Mouse (Mus musculus): ENCODE measurements around the gene Aqp12. TPM values are rescaled to one million over a fixed set of nuclear protein-coding genes. Genes with fewer than 3 reads are reported as not detected.

The Aqp12 gene
- total RNA-seq, 2 experiments from 2014 or later, result not detected

GRCm38 (mm10) chr1:93013367-93013766 is 7.2 kb downstream of the Aqp12 start:
- DNase-seq, result no peak
- intact Hi-C loops (cut with DNase I), result no loop called here

DNA sequence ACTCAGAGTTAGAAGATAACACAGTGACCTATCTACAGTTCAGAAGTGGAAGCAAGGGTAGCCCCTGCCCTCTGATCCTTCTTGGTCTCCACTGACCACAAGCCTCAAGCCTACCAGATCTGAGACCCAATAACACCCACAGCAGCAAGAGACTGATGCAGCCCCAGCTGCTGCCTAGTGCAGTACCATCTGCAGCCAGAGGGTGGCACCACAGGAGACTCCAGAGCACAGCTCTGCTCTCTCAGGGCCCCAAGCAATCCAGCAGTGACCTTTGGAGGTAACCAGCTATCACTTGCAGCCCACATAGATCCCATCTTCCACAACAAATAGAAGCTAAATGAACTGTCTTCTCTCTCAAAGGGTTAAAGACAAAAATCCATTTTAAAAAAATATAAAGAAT is 8.3 kb downstream of the Aqp12 start:
- peak; percentile 79 to 87 for DNase-seq
- intact Hi-C loops (cut with DNase I), result loop anchor here (2.0 kb wide), 1 partner anchor 66 kb away; no protein-coding TSS in a partner anchor

DNA sequence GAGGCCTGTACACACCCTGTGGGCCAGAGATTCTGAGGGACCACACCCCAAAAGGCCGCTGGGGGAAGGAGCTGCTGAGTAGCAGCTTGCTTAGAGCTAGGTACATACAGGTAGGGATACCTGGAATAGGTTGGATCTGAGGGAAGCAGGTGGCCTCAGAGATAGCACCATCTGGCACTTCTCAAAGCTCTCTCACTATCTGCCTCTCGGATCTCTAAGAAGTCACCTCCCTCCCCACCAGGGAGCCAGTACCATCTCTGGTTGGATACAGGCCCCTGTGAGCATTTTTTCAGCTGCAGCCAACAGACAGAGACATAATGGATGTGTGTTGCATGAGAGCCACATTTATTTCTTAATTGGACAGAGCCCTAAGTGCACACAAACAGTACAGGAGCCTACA is 9.0 kb downstream of the Aqp12 start:
- intact Hi-C loops (cut with DNase I), result loop anchor here (2.0 kb wide), 1 partner anchor 66 kb away; no protein-coding TSS in a partner anchor
- no peak for DNase-seq

DNA sequence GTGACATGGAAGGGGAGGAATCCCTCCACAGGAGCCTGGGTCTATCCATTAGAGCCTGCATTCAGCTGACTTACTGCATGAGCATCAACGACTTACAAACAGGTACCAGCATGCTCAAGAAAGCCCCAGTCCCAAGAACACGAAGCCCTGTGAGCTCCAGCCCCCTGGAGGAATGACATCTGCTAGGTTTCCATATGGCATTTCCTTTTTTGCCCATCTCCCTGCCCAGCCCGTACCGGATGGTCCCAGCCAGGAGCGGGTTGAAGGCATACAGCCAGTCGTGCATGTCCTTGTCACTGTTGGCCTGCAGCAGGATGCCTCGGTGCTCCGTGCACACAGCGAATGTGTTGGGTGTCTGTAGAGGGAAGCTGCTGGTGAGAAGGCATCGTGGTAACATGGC is 12.6 kb downstream of the Aqp12 start:
- DNase-seq, result no peak
- intact Hi-C loops (cut with DNase I), result no loop called here

GRCm38 (mm10) chr1:93020602-93021001 is 14.5 kb downstream of the Aqp12 start:
- intact Hi-C loops (cut with DNase I), result no loop called here
- DNase-seq, result no peak

DNA sequence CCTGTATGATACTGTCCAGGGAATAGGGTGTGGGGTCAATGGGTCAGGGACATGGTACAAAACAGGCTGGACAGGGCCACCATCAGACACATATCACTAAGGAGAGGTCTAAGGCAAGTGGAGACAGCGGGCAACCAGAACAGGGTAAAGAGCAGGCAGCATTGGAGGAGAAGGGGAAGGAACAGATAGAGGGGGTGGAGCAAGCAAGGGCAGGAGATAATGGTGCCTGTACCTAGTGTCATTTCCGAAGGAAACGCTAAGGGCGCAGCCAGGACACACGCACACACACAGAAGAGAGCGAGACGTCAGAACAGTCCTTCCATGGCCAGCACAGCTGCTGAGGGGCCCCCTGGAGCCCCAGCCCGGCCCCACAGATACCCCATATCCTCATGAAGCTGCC is 20.5 kb downstream of the Aqp12 start:
- intact Hi-C loops (cut with DNase I), result no loop called here
- DNase-seq, result no peak

- intact Hi-C loops (cut with DNase I), result no loop called here
- no peak for DNase-seq
Measured at GRCm38 (mm10) chr1:93029387-93029786, 23.3 kb downstream of the Aqp12 start.

GRCm38 (mm10) chr1:93030060-93030459 is 23.9 kb downstream of the Aqp12 start:
- no peak for DNase-seq
- intact Hi-C loops (cut with DNase I), result no loop called here

DNA sequence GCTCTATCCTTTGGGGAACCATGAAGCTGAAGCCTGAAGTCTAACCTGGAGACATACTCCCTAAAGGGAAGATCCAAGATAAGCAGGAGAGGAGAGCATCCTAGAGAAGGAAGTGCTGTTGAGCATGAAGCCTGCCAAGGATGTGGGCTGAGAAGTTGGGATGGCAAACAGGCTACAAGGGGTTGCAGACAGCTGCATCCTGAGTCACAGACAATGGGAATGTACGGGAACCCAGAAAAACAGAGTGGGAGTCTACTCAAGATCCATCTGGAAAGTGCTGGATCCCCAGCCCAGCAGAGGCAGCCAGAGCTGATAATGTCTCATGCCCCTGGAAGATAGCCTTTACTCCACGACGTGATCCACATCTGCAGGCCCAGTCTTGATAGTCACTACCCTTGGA is 25.1 kb downstream of the Aqp12 start:
- intact Hi-C loops (cut with DNase I), result no loop called here

GRCm38 (mm10) chr1:93033989-93034388 is 27.9 kb downstream of the Aqp12 start:
- intact Hi-C loops (cut with DNase I), result no loop called here
- DNase-seq, result peak; percentile 13 to 21

More for the DNA sequence above, 25.1 kb downstream of the Aqp12 start:
- DNase-seq, result no peak

GRCm38 (mm10) chr1:93035981-93036380 is 29.8 kb downstream of the Aqp12 start:
- peak in 1 of 2 experiments; percentile 7 for DNase-seq
- intact Hi-C loops (cut with DNase I), result no loop called here

- intact Hi-C loops (cut with DNase I), result no loop called here
- DNase-seq, result no peak
Measured at GRCm38 (mm10) chr1:93046153-93046789, 40.1 kb downstream of the Aqp12 start.

GRCm38 (mm10) chr1:93050071-93050470 is 43.9 kb downstream of the Aqp12 start:
- no peak for DNase-seq
- intact Hi-C loops (cut with DNase I), result no loop called here

DNA sequence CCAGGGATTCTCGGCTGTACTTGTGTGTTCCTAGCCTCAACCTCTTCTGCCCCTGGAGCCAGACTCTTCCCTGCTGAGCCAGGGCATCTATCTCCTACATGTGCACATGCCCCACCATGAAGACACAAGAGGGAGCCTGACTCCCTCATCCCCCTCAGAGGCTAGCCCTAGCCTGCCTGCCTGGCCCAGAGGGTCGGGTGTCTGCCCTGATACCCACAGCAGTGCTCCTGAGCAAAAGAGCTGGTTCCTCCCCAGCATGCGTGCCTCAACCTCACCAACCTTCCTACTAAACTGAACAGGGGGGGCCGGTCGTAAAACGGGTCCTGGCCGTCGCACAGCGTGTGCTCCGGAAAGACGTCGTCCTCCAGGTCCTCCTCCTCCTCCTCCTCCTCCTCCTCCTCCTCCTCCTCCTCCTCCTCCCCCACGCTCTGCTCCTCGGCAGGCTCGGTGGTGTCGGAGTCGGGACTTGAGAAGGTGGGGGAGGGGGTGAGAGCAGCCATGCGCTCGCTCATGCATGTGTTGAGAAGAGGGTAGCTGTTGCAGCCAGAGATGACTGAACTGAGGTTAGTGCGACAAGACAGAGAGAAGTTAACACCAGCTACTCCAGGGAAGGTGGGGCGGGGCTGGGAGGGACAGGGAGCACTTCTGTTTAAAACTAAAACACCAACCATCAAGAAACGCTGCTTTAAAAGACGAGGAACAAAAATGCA is 45.1 kb downstream of the Aqp12 start:
- DNase-seq, result no peak
- intact Hi-C loops (cut with DNase I), result no loop called here

Other genes starting within 250 kb of the Aqp12 start
- gene Gpc1, start 174.7 kb upstream of the Aqp12 start, total RNA-seq (2021), result 100 to 1,000 TPM; 154 to 168 TPM
- gene Ankmy1, start 103.4 kb upstream of the Aqp12 start, total RNA-seq (2021), result under 1 TPM in 1 of 2 experiments, not detected in 1; 0.32 TPM
- 10 to 100 TPM; 11.5 to 12.8 TPM for gene Dusp28, start 99.4 kb upstream of the Aqp12 start, total RNA-seq (2021)
- gene Rnpepl1, start 95.6 kb upstream of the Aqp12 start, total RNA-seq (2021), result 10 to 100 TPM; 77.3 to 79.2 TPM
- gene Capn10, start 72.0 kb upstream of the Aqp12 start, total RNA-seq (2021), result 10 to 100 TPM in 1 of 2 experiments, 1 to 10 TPM in 1; 9.9 to 10.9 TPM
- under 1 TPM; 0.29 to 0.45 TPM for gene Gpr35, start 55.5 kb upstream of the Aqp12 start, total RNA-seq (2021)
- 1 to 10 TPM; 3.1 to 3.4 TPM for gene Kif1a, start 95.6 kb downstream of the Aqp12 start, total RNA-seq (2021)
- gene Agxt, start 128.9 kb downstream of the Aqp12 start, total RNA-seq (2021), result not detected
- not detected for gene 2310007B03Rik, start 154.6 kb downstream of the Aqp12 start, total RNA-seq (2021)
- under 1 TPM; 0.19 to 0.37 TPM for gene Crocc2, start 162.4 kb downstream of the Aqp12 start, total RNA-seq (2021)
- gene Sned1, start 229.5 kb downstream of the Aqp12 start, total RNA-seq (2021), result 10 to 100 TPM; 11.4 to 17.6 TPM